In genomic region chr8:103608291-103608690, GRCm38 (mm10) we compare ENCODE assay signal across 22 mouse cellular contexts.
"Had no signal": no experiment of that assay in that cellular context is flagged by ENCODE, and none has a peak within 500 bp of the region (broad histone marks: within the 10 kb centered on the region; RNA-seq: fewer than 3 reads in every experiment).

No protein-coding gene starts in this region.

- H3K27ac ChIP-seq: heart, adult 2 months; heart, embryonic 13.5 days; heart, embryonic 15.5 days; hindbrain, embryonic 13.5 days; hindbrain, embryonic 15.5 days; hindbrain, postnatal 0 days; layer of hippocampus, adult 2 months; limb, embryonic 10.5 days; limb, embryonic 12.5 days; liver, embryonic 13.5 days had no signal

- DNase-seq: forebrain, postnatal 0 days; gastrocnemius, postnatal 14 days; gastrocnemius, postnatal 36 days; heart, adult 11 months; heart, adult 2 months; heart, postnatal 14 days; heart, postnatal 36 days; kidney, adult 18-20 months; kidney, adult 8-10 months; kidney, postnatal 10 days; kidney, postnatal 25 days; kidney, postnatal 4 days; liver; liver, embryonic 13.5 days had no signal

- H3K4me3 ChIP-seq: heart, adult 2 months; heart, embryonic 13.5 days; heart, embryonic 15.5 days; hindbrain, embryonic 13.5 days; hindbrain, embryonic 15.5 days; layer of hippocampus, adult 2 months; limb, embryonic 10.5 days; limb, embryonic 12.5 days; liver, embryonic 13.5 days had no signal
